Mouse (Mus musculus) right cerebral cortex, adult 2 months (tissue): ENCODE results near the gene Tnni2.

Experiments
- DNase-seq, 2 experiments: peaks; one replicate each; pipeline ENCODE4 v3.0.0; 2021 to 2022; ENCODE audit warnings: low spot score in 2 of 2

Tnni2 gene

DNA sequence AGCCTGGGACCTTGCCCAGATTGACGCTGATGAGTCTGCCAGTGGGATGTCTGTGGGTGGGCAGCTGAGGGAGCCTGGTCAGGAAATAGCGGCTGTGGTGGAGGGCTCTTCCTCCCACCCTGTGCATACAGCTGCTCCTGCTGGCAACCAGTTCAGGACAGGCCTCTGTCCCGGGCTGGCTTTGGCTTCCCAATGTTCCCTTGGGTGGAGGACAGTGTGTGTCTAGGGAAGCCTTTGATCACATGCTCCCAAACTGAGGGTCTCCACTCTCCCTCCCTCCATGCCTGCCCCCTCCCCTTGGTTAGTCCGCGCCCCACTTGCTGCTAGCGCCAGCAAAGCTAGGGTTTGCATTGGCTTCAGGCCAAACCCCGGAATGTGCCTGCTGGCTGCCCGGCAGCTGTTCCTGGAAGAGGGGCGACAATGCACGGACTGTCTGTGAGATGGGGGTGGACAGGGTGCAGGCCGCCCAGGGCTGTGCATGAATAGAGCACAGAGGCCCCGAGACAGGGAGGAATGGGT, 11.4 kb upstream of the Tnni2 start:
- DNase-seq: peak; percentile 24 to 31

DNA sequence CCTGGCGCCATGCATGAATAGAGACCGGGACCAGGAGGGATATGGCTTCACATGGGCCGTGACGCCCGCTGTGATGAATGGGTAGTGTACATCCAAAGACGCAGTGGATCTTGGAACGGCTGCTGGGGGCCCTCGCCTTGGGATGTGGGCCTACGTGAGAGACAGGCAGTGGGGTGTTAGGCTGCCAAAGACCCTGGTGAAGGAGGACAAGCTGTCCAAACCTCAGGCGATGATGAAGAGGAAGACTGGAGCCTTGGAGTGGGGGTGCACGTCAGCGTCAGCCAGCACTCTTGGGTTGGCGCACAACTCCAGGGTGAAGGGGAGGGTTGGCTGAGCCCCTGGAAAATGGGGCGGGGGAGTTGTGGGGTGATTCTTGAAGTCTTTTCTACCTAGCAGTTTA, 10.5 kb upstream of the Tnni2 start:
- DNase-seq: no peak

GRCm38 (mm10) chr7:142433623-142434022, 8.0 kb upstream of the Tnni2 start:
- DNase-seq: no peak

DNA sequence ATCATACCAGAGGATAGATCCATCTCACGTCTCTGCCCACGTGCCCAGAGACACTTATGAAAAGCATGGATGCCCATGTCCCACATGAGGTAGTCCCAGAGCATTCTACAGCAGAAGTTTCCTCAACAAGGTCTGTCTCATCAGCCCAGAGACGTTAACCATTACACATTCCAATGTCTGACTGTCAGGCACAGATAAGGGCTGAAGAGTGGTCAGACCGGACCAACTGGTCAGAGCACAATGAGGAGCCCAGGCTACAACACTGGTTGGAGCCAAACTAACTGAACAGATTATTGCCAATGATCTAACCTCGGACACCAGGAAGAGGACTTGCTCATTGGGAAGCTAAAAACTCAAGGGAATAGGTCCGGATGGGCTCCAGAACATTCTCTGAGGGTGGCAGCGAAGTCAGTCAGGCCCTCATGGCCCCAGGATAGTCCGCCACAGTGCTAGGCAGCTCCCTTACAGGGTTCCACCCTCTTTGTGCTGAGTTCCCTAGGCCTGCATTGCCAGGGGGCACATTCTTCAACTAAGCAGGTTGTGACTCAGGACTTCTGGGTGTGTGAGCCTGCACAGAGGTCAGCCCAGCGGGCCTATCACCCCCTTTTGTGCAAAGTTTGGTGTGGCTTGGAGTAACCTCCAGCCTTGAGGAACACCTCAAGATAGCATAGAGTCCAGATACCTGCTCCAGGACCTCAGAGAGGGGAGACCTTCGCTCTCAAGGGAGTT, 7.3 kb upstream of the Tnni2 start, which contains the start of gene Syt8:
Gene Syt8, plus strand, starts transcription at position 714 of the 729 bp plus-strand sequence.
- DNase-seq: no peak

DNA sequence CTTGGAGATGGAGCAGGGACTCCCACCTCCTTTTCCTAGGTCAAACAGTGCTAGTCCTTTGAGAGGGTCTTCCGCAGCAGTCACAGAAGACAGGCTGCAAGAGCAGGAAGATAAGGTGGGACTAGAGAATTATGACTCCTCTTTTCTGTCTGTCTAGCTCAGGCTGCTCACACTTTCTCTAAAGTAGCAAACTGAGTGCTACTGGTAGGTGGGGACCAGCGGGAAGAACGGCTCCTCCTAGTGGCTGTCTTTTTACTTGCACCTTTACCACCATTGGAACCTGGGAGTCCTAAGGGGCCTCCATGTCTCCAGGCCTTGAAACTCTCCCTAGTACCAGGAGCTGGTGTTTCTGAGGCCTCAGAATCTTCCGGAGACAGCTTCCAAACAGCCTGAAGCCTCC, 6.1 kb upstream of the Tnni2 start:
- peak; percentile 77 to 78 for DNase-seq

DNA sequence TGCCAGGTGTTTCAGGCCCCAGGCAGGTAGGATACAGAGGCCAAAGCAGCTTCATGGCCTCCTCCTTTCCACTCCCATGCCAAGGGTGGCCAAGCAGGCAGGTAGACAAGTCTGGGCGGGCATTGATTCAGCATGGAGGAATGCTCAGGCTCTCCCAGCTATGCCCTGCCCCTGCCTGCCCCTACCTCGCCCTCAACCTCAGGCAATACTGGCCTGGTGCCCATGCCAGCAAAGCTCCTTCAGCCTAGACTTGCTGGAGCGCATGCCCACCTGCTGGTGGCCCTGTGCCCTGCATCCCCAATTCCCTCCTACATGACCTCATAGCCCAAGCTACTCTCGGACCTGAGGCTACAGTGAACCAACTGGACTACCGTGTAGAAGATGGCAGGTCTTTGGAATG, 4.3 kb upstream of the Tnni2 start:
- DNase-seq: no peak

DNA sequence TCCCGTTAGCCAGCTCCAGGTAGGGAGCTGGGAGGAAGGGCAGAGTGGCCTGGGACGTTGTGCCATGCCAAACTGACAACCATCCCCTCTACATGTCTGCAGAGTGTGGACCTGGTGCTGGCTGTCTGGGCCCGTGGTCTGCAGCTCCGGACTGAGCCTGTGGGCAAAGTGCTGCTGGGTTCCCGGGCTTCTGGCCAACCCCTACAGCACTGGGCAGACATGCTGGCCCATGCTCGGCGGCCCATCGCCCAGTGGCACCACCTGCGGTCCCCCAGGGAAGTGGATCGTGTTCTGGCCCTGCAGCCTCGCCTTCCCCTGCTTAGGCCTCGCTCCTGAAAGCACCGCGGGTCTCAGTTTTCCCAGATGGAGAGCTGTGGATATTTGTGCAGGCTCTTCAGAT, 1.6 kb upstream of the Tnni2 start:
- no peak for DNase-seq

DNA sequence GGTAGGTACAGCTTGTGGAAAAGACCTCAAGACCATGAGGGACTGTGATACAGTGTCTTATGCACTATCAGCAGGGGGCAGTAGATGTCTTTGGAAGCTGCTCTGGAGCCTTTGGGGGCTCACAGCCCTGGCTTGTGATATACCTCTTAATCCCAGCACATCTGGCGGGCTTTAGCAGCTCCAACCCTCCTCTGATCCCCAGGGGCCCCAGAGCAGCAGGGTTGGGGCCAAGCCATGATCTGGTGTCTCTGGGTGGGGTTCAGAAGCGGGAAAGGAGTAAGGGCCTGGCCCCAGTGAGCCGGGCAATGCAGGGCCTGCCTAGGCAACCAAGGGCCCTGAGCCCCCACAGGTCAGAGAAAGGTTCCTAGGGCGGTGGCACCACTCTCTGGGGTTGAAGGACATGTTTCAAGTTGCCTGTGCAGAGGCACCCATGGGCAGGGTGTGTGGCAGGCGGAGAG, 922 bp upstream of the Tnni2 start:
- peak; percentile 37 to 45 for DNase-seq

DNA sequence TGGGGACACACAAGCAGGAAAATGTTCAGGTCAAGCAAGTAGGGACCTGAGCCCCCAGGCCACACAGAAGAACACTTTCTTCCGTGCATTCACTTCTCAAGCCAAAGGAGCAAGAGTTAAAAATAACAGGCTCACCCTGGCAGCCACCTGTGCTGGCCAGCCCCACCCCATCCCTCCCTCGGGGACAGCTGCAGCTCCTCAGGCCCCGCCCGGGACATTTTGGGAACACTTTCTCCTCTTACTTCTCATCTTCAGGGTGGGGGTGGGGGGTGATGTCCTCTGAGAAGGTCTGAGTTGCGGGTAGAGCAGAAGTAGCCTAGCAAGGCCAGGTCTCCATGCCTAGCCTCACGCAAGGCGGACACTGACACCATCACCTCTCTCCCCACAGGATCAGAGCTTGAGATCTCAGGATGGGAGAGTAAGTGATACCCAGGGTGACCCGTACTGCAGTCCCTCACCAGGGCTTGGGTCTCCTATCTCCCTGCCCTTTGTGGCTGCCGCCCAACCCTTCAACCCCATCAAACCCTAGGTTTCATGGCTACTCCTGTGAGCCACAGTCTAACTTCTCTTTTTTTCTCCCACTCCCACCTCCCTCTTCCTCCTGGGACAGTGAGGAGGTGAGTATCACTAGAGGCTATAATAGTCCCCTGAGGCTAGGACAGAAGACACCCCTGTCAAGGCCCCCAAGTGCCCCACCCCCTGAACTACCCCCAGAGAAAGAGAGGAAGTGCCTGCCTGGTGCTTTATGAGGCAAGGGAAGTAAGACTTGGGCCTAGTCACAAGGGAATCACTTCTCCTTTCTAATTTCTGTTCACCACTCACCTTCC, 686 bp downstream of the Tnni2 start:
- DNase-seq: no peak

GRCm38 (mm10) chr7:142442908-142443420, 1.4 kb downstream of the Tnni2 start:
- no peak for DNase-seq

DNA sequence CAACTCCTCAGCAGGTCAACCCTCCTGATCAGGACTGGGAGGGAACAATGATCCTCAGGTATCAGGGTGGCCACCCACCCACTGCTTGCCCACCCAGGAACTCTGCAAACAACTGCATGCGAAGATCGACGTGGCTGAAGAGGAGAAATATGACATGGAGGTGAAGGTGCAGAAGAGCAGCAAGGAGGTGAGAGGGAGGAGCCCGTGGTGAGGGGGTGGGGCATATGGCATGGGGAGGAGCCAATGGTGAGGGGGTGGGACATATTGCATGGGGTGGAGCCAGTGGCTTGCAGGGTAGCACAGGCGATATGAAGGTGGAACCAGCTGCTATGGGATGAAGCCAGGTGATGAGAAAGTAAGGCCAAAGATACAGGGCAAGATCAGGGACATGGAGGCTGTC, 1.9 kb downstream of the Tnni2 start:
- DNase-seq: no peak

GRCm38 (mm10) chr7:142444171-142444570, 2.6 kb downstream of the Tnni2 start:
- DNase-seq: no peak

GRCm38 (mm10) chr7:142445324-142445723, 3.7 kb downstream of the Tnni2 start:
- no peak for DNase-seq

- no peak for DNase-seq
Measured at GRCm38 (mm10) chr7:142446264-142446663, 4.7 kb downstream of the Tnni2 start.

GRCm38 (mm10) chr7:142449038-142449617, 7.5 kb downstream of the Tnni2 start:
- DNase-seq: no peak

DNA sequence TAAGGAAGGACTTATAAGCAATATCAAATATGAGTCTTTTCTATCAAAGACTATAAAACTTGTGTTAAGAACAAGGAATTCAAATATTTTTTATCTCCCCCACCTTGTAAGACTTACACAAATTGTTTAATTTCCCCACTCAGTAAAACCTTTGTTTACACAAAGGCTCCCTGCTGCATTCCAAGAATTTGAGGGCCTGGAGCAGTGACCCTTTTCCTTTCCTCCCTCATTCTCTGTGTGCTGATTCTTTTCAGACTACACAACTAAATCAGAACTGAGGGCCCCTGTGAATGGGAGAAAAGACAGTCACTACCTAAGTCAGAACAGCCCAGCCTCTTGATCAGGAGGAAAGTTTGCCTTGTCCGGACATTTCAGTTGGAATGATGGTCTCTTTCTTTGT, 13.1 kb downstream of the Tnni2 start:
- no peak for DNase-seq

- no peak for DNase-seq
Measured at GRCm38 (mm10) chr7:142455251-142455650, 13.6 kb downstream of the Tnni2 start.

DNA sequence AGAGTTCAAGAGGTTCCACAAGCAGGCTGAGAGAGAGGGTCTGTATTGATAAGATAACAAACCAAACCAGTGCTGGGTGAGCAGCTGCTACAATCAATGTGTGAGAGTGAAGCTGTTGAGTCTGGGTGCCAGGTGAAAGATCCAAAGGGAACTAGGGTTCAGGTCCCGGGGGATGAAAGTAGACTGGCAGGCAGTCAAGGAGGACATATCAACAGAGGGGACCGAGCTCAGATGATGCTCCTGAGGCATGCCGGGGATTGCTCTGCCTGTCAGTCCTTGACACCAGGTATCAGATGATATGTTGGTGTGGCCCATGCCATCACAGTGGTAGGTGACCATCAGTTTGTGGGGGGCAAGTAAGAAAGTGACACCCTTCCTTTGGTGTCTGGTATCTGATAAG, 15.2 kb downstream of the Tnni2 start:
- DNase-seq: no peak

- DNase-seq: peak; percentile 19 to 31
Measured at GRCm38 (mm10) chr7:142457227-142457811, 15.7 kb downstream of the Tnni2 start.

DNA sequence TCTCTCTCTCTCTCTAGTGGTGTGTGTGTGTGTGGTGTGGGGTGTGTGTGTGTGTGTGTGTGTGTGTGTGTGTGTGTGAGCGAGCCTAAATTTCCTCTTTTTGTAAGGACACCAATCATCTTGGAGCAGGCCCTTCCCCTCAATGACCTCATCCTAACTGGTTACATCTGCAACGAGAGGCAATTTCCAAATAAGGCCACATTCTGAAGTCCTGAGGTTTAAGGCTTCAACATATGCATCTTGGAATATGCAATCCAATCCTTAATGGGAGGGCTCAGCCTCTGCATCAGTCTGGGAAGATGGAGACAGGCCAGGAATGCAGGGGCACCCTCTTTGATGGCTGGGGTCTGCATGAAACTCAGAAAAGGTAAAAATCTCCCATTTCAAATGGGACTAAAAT, 16.4 kb downstream of the Tnni2 start:
- DNase-seq: no peak

DNA sequence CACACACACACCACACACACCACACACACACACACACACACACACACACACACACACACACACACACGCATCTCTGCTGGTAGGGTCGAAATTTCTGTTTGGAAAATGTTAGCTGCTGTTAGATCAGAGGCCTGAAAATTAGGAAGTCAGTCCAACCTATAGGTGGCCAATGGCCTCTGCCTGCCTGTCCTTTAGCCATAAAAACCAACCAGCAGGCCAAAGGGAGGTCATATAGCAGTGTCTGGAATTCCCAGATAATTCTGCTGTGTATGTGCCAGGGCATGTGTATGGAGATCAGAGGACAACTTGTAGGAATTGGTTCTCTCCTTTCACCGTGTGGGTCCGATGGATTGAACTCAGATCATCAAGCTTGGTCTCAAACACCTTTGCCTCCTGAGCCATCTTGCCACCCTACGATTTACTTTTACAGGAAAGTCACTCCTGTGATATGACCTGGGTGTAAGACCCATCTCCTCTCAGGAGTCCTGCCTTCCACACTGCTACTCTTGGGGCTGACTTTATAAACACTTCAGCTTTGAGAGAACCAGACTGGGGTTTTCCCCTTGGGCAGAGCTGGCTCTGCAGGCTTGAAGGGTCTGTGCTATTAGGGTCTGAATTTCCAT, 17.2 kb downstream of the Tnni2 start:
- no peak for DNase-seq
